Mouse (Mus musculus) urinary bladder, postnatal 0 days (tissue): Measurements from ENCODE around the gene Tas2r140. TPM values are rescaled to one million over a fixed set of nuclear protein-coding genes. Genes with fewer than 3 reads are reported as not detected.

Experiments
- polyA plus RNA-seq: library from polyadenylated mRNA; unstranded; fragments of >200 nt; fragmentation: Nextera tagmentation; extraction: Ambion mirVana; gene quantifications from 2 replicates; pipeline ENCODE4 v1.2.1, GENCODE M21; 2015

Tas2r140 gene
- polyA plus RNA-seq, result not detected in 2 replicates

DNA sequence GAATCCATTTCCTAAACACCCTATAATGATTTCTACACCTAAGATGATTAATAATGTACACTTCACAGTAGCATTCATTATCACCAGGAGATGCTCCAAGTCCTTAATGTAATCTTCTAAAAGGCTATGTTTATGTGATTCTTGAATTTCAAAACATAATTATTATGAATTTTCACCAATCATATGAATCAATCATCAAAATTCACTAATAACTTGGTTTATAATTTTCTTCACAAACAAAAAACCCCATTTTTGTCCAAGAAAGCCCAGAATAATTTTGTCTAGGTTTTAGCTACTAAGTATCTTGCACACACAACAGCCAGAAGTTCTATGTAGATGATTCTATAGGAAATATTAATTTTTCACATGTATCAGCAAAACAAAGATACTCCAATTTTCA lies at the start of gene Tas2r140:
Tas2r140 (minus strand) TSS at position 101 of the 400 bp plus-strand sequence.

DNA sequence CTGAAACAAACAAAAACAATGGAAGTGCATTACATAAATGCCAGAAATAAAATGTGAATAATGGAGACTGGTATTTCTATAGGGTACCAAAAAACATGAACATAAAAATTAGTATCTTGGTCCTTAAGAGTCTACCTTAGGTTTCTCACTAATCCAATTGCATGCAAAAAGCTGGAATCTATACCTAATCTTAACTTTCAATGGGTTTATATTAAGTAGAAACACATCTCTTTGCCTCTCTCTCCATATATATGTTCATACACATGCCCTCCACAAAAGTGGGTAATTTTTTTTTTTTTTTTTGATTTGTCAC lies 48.9 kb upstream of the Tas2r140 start, which contains the start of gene Smim10l1:
Smim10l1 (plus strand) TSS at position 301 of the 313 bp plus-strand sequence.

DNA sequence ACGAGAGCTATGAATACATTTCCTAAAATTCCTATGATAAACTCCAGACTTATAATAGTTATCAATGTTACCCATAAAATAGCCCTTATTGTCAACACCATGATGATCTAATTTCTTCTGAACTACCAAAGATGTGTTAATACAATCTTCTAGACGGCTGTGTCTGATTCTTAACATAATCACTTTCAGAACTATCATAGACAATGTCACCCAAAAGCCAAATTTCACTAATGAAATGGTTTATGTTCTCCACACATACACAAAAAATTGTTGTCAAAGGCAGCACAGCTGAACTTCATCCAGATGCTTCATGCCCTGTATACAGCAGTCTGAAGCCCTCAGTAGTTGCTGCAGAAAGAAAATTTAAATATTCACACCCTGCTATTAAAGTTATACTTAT lies 18.6 kb downstream of the Tas2r140 start, which contains the start of gene Tas2r103:
Tas2r103 (minus strand) TSS at position 101 of the 400 bp plus-strand sequence.

Other genes with a start within 250 kb of the Tas2r140 start
- not detected in 2 replicates for gene Tas2r123, start 208.7 kb downstream of the Tas2r140 start, polyA plus RNA-seq
- gene Tas2r116, start 200.4 kb downstream of the Tas2r140 start, polyA plus RNA-seq, result not detected in 2 replicates
- gene Tas2r110, start 187.8 kb downstream of the Tas2r140 start, polyA plus RNA-seq, result not detected in 2 replicates
- not detected in 2 replicates for gene Tas2r113, start 162.8 kb downstream of the Tas2r140 start, polyA plus RNA-seq
- not detected in 2 replicates for gene Tas2r125, start 146.2 kb downstream of the Tas2r140 start, polyA plus RNA-seq
- not detected in 2 replicates for gene Tas2r129, start 104.7 kb downstream of the Tas2r140 start, polyA plus RNA-seq
- not detected in 2 replicates for gene Tas2r131, start 97.9 kb downstream of the Tas2r140 start, polyA plus RNA-seq
- gene Tas2r109, start 74.9 kb downstream of the Tas2r140 start, polyA plus RNA-seq, result not detected in 2 replicates
- gene Tas2r103, start 18.7 kb downstream of the Tas2r140 start, polyA plus RNA-seq, result not detected in 2 replicates
- 67.6 and 85.7 TPM in 2 replicates for gene Smim10l1, start 49.1 kb upstream of the Tas2r140 start, polyA plus RNA-seq
- not detected in 2 replicates for gene 5530400C23Rik, start 236.4 kb upstream of the Tas2r140 start, polyA plus RNA-seq